Mouse (Mus musculus) embryonic facial prominence, embryonic 12.5 days (tissue): ENCODE results near the gene Ash1l. TPM values are rescaled to one million over a fixed set of nuclear protein-coding genes. Genes with fewer than 3 reads are reported as not detected.
"Not testable (repeated sequence)": the region's sequence is repeated elsewhere in the genome, so short reads cannot be mapped to it uniquely, and the experiment has no call there.

Experiments
- ATAC-seq: fragments of 200-750 bp; cut with Nextera tagmentation; 2 replicates; pipeline ENCODE4 v1.8.0; 2017; ENCODE audit not compliant: insufficient number of reproducible peaks, insufficient read depth, low FRiP score, low TSS enrichment
- H3K27ac ChIP-seq: fragments of 300-500 bp; sonication (generic); 2 replicates; pipeline ENCODE4 v1.5.1; 2016; ENCODE audit warnings: mild to moderate bottlenecking
- H3K27me3 ChIP-seq: fragments of 300-500 bp; sonication (generic); 2 replicates; pipeline ENCODE4 v1.6.1; 2016; ENCODE audit warnings: mild to moderate bottlenecking, moderate library complexity
- H3K36me3 ChIP-seq: fragments of 300-500 bp; sonication (generic); 2 replicates; pipeline ENCODE4 v1.6.1; 2016; ENCODE audit warnings: mild to moderate bottlenecking
- H3K4me1 ChIP-seq: fragments of 300-500 bp; sonication (generic); 2 replicates; pipeline ENCODE4 v1.6.1; 2016
- H3K4me2 ChIP-seq: fragments of 300-500 bp; sonication (generic); replicated peaks from 2 replicates; pipeline ENCODE4 v1.6.1; 2016; ENCODE audit warnings: mild to moderate bottlenecking, moderate library complexity
- H3K4me3 ChIP-seq: fragments of 300-500 bp; sonication (generic); 2 replicates; pipeline ENCODE4 v1.5.1; 2016; ENCODE audit warnings: mild to moderate bottlenecking
- H3K9ac ChIP-seq: fragments of 300-500 bp; sonication (generic); 2 replicates; pipeline ENCODE4 v1.6.1; 2016; ENCODE audit warnings: mild to moderate bottlenecking, moderate library complexity
- H3K9me3 ChIP-seq: fragments of 300-500 bp; sonication (generic); 2 replicates; pipeline ENCODE4 v1.6.1; 2016; ENCODE audit warnings: mild to moderate bottlenecking, moderate library complexity
- WGBS: fragments of 180-500 bp; shearing (Covaris S2); methylation state at CpG from one replicate; pipeline ENCODE4 v1.1.7; 2016; 5-methylcytosine and 5-hydroxymethylcytosine counted together
- polyA plus RNA-seq: library from polyadenylated mRNA; unstranded; fragments of >200 nt; fragmentation: Nextera tagmentation; extraction: Ambion mirVana; gene quantifications from 2 replicates; pipeline ENCODE4 v1.2.1, GENCODE M21; 2016

The Ash1l gene
- polyA plus RNA-seq, 1 experiment from 2014 or later, result 25.5 TPM

DNA sequence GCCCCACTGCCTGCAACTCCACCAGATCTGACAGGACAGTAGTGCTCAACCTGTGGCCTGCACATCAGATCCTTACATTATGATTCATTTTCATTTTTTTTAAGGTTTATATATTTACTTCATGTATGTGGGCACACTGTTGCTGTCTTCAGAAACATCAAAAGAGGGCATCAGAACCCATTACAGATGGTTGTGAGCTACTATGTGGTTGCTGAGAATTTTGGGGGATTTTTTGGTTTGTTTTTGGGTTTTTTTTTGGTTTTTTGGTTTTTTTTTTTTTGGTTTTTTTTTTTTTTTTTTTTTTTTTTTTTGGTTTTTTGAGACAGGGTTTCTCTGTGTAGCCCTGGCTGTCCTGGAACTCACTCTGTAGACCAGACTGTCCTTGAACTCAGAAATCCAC lies 131.9 kb downstream of the Ash1l start:
- H3K4me1 ChIP-seq, H3K9me3 ChIP-seq, ATAC-seq, H3K27ac ChIP-seq, H3K4me2 ChIP-seq, H3K4me3 ChIP-seq, H3K27me3 ChIP-seq, H3K9ac ChIP-seq: not testable (repeated sequence)
- H3K36me3 ChIP-seq, result peaks cover 35% of the 10 kb centered on the region

DNA sequence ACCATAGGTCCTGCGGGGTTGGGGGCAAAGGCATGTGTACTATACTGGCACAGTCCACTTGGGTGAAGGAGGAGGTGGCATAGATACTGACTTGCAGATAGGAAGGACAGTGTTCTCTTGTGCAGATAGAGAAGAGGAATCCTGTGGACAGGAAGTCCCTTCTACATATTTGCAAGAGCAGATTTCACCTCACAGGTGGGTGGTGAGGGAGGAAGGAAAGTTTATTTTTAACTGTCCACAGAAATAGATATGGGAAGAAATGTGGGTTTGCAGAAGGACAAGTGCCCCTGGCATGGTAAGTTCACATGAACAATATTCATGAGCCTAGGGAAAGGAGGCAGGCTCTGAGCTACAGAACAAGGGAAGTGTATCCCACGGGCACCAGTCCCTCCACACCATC lies 133.7 kb downstream of the Ash1l start:
- peaks cover 9% of the 10 kb centered on the region for H3K27me3 ChIP-seq
- ATAC-seq, result no peak
- H3K9ac ChIP-seq, result no peak overlapping the region
- 84% methylated on average over 2 of the region's 2 CpGs for WGBS
- peaks cover 35% of the 10 kb centered on the region for H3K36me3 ChIP-seq
- H3K4me3 ChIP-seq, result no peak overlapping the region
- H3K4me2 ChIP-seq, result no peak overlapping the region
- H3K27ac ChIP-seq, result no peak overlapping the region
- no peaks in the 10 kb centered on the region for H3K9me3 ChIP-seq
- H3K4me1 ChIP-seq, result peaks cover 19% of the 10 kb centered on the region

DNA sequence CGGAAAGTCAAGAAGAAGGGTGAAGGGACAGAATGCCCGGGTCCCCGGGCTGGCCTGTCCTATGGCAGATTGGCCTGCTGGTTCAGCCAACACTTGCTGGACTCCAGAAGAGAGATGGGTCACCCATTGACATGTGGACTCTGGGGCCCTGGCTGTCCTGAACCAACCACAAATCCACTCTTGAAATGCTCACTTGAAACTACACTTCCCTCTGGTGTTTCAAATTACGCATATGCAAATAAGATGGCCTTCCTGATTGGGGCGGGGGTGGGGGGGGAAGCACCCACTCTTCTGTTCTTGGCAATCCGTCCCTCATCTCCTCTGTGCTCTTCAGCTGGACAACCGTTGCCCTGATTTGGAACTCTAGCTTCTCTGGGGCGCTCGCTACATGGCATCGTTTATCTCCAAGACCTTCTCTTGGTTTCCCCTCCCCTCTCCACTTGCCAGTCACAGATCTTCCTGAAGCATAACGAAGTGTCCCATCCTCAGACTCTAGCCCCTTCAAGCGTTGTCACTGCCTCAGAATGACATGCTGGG lies 134.3 kb downstream of the Ash1l start:
- Histone ChIP-seq H3K4me1 (peaks cover 24% of the 10 kb centered on the region), H3K27ac (no peak overlapping the region), H3K9ac (no peak overlapping the region), H3K4me2 (no peak overlapping the region), H3K27me3 (peaks cover 10% of the 10 kb centered on the region), H3K36me3 (peaks cover 29% of the 10 kb centered on the region), H3K4me3 (no peak overlapping the region), H3K9me3 (no peaks in the 10 kb centered on the region)
- ATAC-seq, result no peak
- WGBS, result 85% methylated on average over 12 of the region's 12 CpGs

DNA sequence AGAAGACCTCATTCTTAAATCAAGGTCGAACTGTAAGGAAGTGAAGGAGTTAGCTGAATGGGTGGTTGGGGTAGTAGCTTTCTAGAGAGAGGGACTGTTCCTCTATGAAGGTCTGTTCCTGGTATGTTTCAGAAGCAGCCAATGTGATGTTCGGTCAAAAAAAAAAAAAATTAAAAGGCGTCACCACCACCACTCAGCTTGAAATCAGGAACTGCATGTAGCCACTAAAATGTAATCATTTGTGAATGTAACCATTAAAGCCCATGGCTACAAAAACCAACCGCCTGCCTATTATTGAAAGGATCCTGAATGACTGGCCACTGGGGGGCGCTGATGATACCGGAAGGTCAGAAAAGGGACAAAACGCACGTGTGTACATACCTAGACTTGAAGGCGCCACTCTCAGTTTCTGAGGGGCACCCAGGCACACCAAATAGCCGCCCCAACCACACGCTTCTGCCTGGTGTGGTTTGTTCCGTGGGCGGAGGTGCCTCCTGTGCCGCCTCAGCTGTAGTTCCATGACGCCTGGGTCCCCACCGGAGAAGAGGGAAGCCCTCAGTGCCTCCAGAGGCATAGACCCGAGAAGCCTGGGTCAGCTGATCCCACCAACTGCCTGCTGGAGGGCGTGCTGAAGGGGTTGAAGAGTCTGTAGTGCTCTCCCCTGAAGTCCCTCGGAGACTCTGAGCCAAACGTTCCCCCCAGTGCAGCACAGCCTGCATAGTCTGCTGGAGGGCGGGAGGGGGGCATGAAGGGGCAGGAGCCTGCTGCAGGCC lies 137.1 kb downstream of the Ash1l start:
- ATAC-seq, result no peak
- peaks cover 20% of the 10 kb centered on the region for H3K27me3 ChIP-seq
- H3K36me3 ChIP-seq, result peaks cover 17% of the 10 kb centered on the region
- no peaks in the 10 kb centered on the region for H3K9me3 ChIP-seq
- peak overlapping the region; percentile 37 for H3K4me2 ChIP-seq
- 0 out of 2 replicates have a peak overlapping the region, but pooled peaks have one; percentile 6 for H3K4me3 ChIP-seq
- H3K4me1 ChIP-seq, result peaks cover 31% of the 10 kb centered on the region
- 25% methylated on average over 21 of the region's 21 CpGs for WGBS
- 0 out of 2 replicates have a peak overlapping the region, but pooled peaks have one; percentile 30 for H3K9ac ChIP-seq
- H3K27ac ChIP-seq, result no peak overlapping the region

- Histone ChIP-seq H3K27me3 (peaks cover 23% of the 10 kb centered on the region), H3K36me3 (peaks cover 17% of the 10 kb centered on the region), H3K4me1 (peaks cover 35% of the 10 kb centered on the region), H3K27ac (no peak overlapping the region), H3K9ac (0 out of 2 replicates have a peak overlapping the region, but pooled peaks have one; percentile 72), H3K9me3 (no peaks in the 10 kb centered on the region), H3K4me2 (peak overlapping the region; percentile 100), H3K4me3 (peak overlapping the region; percentile 65)
- no peak for ATAC-seq
- 60% methylated on average over 14 of the region's 14 CpGs for WGBS
Measured at GRCm38 (mm10) chr3:89088974-89089373, 138.6 kb downstream of the Ash1l start.

DNA sequence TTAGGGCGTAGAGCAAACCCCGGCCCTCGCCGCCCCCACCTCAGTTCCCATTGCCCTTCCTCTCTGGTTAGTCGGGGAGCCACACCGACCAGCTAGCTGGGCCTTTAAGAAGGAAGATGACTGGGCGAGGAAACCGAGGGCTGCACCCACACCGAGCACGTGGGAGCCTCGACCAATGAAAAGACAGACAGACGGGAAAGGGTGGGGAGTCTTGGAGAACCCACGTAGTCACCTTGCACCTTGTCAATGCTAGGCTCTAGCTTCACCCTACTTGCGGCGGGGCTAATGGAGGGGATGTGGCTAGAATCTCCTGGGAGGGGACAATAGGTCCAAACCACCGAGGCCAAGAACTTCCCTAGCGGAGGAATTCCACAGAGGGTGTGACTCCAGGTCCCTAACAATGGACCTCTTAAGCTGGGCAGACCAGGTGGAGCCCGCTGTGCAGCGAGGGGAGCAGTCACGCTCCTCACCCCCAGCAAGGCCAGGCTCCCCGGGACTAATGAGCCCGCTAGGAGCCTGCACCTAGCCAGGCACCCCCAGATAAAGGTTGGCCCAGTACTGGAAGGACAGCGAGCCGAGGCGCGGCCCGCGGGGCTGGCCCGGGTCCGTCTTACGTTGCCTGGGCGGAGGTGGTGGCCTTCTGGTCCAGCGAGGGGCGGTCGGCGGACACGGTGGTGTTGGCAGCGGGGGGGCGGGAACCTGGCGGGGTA lies 139.6 kb downstream of the Ash1l start:
- peaks cover 35% of the 10 kb centered on the region for H3K4me1 ChIP-seq
- no peaks in the 10 kb centered on the region for H3K9me3 ChIP-seq
- peak overlapping the region; percentile 65 for H3K4me3 ChIP-seq
- peak overlapping the region; percentile 100 for H3K4me2 ChIP-seq
- peak overlapping the region; percentile 72 for H3K9ac ChIP-seq
- H3K27me3 ChIP-seq, result peaks cover 23% of the 10 kb centered on the region
- peaks cover 20% of the 10 kb centered on the region for H3K36me3 ChIP-seq
- peak overlapping the region; percentile 78 for H3K27ac ChIP-seq
- under 1% methylated on average over 40 of the region's 40 CpGs for WGBS
- peak; percentile 55; the same call in 1 of the 2 replicates for ATAC-seq

DNA sequence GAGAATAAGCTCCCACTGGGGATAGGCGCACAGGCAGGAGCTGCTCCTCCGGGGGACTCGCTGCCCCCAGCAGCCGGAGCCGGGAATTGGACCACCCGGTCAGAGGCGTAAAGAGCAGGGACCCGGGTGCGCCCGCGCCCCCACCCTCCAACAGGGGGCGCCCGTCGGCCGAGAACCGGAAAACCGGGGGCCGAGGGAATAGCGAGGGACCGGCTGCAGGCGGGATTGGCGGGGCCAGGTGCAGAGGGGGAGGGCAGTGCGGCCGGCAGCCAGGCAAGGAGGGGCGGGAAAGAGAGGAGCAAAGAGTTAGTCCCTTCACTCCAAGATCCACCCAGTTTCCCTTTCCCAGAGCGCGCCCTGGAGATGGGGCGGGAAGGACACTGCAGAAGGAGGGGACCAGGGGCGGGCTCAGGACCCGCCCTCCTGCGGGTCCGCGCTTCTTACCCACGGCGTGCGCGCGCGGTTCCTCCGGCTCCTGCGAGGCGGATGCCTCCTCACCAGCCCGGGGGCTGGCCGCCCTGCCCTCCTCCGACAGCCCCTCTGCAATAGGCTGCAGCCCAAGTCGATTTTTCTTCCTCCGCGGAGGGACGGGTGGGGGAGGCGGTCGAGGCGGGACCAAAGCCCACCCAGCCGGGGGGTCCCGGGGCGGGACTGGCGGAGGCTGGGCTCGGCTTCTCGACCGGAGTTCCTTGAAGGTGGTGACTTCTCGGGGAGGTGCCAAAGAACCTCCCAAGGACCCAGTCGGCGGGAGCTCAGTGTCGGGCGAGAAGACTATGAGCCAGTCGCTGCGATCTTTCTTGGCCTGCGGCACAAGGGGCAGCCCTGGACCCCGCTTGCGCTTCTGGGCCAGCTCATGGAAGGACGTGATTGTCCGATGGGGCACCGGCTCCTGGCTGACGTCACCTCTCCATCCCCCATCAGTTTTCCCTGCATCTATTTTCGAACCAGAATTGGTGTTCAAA lies 140.6 kb downstream of the Ash1l start:
- Histone ChIP-seq H3K4me2 (peak overlapping the region; percentile 100), H3K4me3 (peak overlapping the region; percentile 65), H3K9ac (peak overlapping the region; percentile 72), H3K36me3 (peaks cover 29% of the 10 kb centered on the region), H3K27me3 (peaks cover 23% of the 10 kb centered on the region), H3K27ac (peak overlapping the region; percentile 78), H3K4me1 (peaks cover 35% of the 10 kb centered on the region), H3K9me3 (no peaks in the 10 kb centered on the region)
- WGBS, result under 1% methylated on average over 70 of the region's 74 CpGs
- peak; percentile 67 for ATAC-seq

- Histone ChIP-seq H3K36me3 (peaks cover 39% of the 10 kb centered on the region), H3K27me3 (peaks cover 23% of the 10 kb centered on the region), H3K9ac (peak overlapping the region; percentile 72; the same call in 1 of the 2 replicates), H3K27ac (no peak overlapping the region), H3K4me3 (peak overlapping the region; percentile 65), H3K4me2 (peak overlapping the region; percentile 100), H3K9me3 (no peaks in the 10 kb centered on the region), H3K4me1 (peaks cover 31% of the 10 kb centered on the region)
- WGBS, result 7% methylated on average over 20 of the region's 20 CpGs
- no peak for ATAC-seq
Measured at GRCm38 (mm10) chr3:89091811-89092508, 141.5 kb downstream of the Ash1l start.

GRCm38 (mm10) chr3:89092509-89093090 lies 142.2 kb downstream of the Ash1l start:
- peak overlapping the region; percentile 100 for H3K4me2 ChIP-seq
- H3K27ac ChIP-seq, result no peak overlapping the region; the same call in 1 of the 2 replicates
- H3K27me3 ChIP-seq, result peaks cover 23% of the 10 kb centered on the region
- H3K9ac ChIP-seq, result peak overlapping the region; percentile 72
- ATAC-seq, result no peak
- H3K4me3 ChIP-seq, result peak overlapping the region; percentile 65
- peaks cover 29% of the 10 kb centered on the region for H3K4me1 ChIP-seq
- peaks cover 43% of the 10 kb centered on the region for H3K36me3 ChIP-seq
- H3K9me3 ChIP-seq, result no peaks in the 10 kb centered on the region
- WGBS, result 18% methylated on average over 11 of the region's 11 CpGs

GRCm38 (mm10) chr3:89093175-89093574 lies 142.8 kb downstream of the Ash1l start, which contains the start of gene Rusc1:
TSS of gene Rusc1 (minus strand) at chr3:89093311.
- no peak within 1 kb of the TSS; the same call in 1 of the 2 replicates for H3K27ac ChIP-seq
- peak within 1 kb of the TSS; percentile 72 for H3K9ac ChIP-seq
- no peaks in the 10 kb centered on the region for H3K9me3 ChIP-seq
- peaks cover 23% of the 10 kb centered on the region for H3K4me1 ChIP-seq
- 0 out of 2 replicates have a peak, but pooled peaks have one; percentile 24 for ATAC-seq
- H3K4me2 ChIP-seq, result peak within 1 kb of the TSS; percentile 100
- H3K27me3 ChIP-seq, result peaks cover 20% of the 10 kb centered on the region
- whole genome bisulfite sequencing, result 2% methylated on average over 18 of the region's 18 CpGs
- peak within 1 kb of the TSS; percentile 65 for H3K4me3 ChIP-seq
- H3K36me3 ChIP-seq, result peaks cover 47% of the 10 kb centered on the region
